Mouse (Mus musculus): ENCODE data around the gene Ier2. TPM values are rescaled to one million over a fixed set of nuclear protein-coding genes. Genes with fewer than 3 reads are reported as not detected.
"Not testable (repeated sequence)": the region's sequence is repeated elsewhere in the genome, so short reads cannot be mapped to it uniquely, and the experiment has no call there.

Ier2 gene
- polyA plus RNA-seq, 1 experiment from 2014 or later: 69.5 TPM

- peak overlapping the region; percentile 100 for H3K9ac ChIP-seq (ENCODE audit: low read length)
- H3K9me3 ChIP-seq (replicated peaks; ENCODE audit: control insufficient read depth, low read length): no peaks in the 10 kb centered on the region
- peak; percentile 41 for ATAC-seq (ENCODE audit: insufficient read depth, low FRiP score)
- H3K4me3 ChIP-seq (replicated peaks; ENCODE audit: low read length): peak overlapping the region; percentile 100
- H3K27ac ChIP-seq (ENCODE audit: low read length): peak overlapping the region; percentile 96
- WGBS: 1% methylated on average over 57 of the region's 62 CpGs
- peaks cover 29% of the 10 kb centered on the region for H3K4me1 ChIP-seq (ENCODE audit: control insufficient read depth, insufficient read depth, low read length)
- H3K4me2 ChIP-seq (ENCODE audit: low read depth, low read length): peak overlapping the region; percentile 82
- no peaks in the 10 kb centered on the region for H3K36me3 ChIP-seq (ENCODE audit: control insufficient read depth, insufficient read depth, low read length)
- no peaks in the 10 kb centered on the region for H3K27me3 ChIP-seq (ENCODE audit: control insufficient read depth, insufficient read depth, low read length)
These were observed 24.5 kb upstream of the Ier2 start for GRCm38 (mm10) chr8:84687003-84687704.

- peak within 1 kb of the TSS; percentile 100 for H3K4me3 ChIP-seq (replicated peaks; ENCODE audit: low read length)
- H3K27me3 ChIP-seq (ENCODE audit: control insufficient read depth, insufficient read depth, low read length): no peaks in the 10 kb centered on the region
- ATAC-seq (ENCODE audit: insufficient read depth, low FRiP score): peak; percentile 19; the same call in 1 of the 2 replicates
- H3K4me2 ChIP-seq (ENCODE audit: low read depth, low read length): peak within 1 kb of the TSS; percentile 82
- 10% methylated on average over 20 of the region's 20 CpGs for WGBS
- H3K4me1 ChIP-seq (ENCODE audit: control insufficient read depth, insufficient read depth, low read length): peaks cover 29% of the 10 kb centered on the region
- peak within 1 kb of the TSS; percentile 100 for H3K9ac ChIP-seq (ENCODE audit: low read length)
- peak within 1 kb of the TSS; percentile 96 for H3K27ac ChIP-seq (ENCODE audit: low read length)
- H3K36me3 ChIP-seq (ENCODE audit: control insufficient read depth, insufficient read depth, low read length): no peaks in the 10 kb centered on the region
- H3K9me3 ChIP-seq (replicated peaks; ENCODE audit: control insufficient read depth, low read length): no peaks in the 10 kb centered on the region
These were observed 23.7 kb upstream of the Ier2 start, which contains the start of gene Trmt1 for GRCm38 (mm10) chr8:84686191-84687002. Gene Trmt1 (plus strand): TSS chr8:84686307.

- Histone ChIP-seq H3K27me3 (ENCODE audit: control insufficient read depth, insufficient read depth, low read length) (no peaks in the 10 kb centered on the region), H3K4me1 (ENCODE audit: control insufficient read depth, insufficient read depth, low read length) (peaks cover 18% of the 10 kb centered on the region), H3K4me2 (ENCODE audit: low read depth, low read length) (no peak overlapping the region), H3K27ac (ENCODE audit: low read length) (no peak overlapping the region), H3K9me3 (replicated peaks; ENCODE audit: control insufficient read depth, low read length) (no peaks in the 10 kb centered on the region), H3K4me3 (replicated peaks; ENCODE audit: low read length) (no peak overlapping the region), H3K9ac (ENCODE audit: low read length) (no peak overlapping the region), H3K36me3 (ENCODE audit: control insufficient read depth, insufficient read depth, low read length) (no peaks in the 10 kb centered on the region)
- 60% methylated on average over 3 of the region's 3 CpGs for WGBS
- no peak for ATAC-seq (ENCODE audit: insufficient read depth, low FRiP score)
These were observed 21.9 kb upstream of the Ier2 start for GRCm38 (mm10) chr8:84684537-84684936.

GRCm38 (mm10) chr8:84682257-84682656, 19.6 kb upstream of the Ier2 start:
- H3K9me3 ChIP-seq (replicated peaks; ENCODE audit: control insufficient read depth, low read length): no peaks in the 10 kb centered on the region
- no peak overlapping the region for H3K9ac ChIP-seq (ENCODE audit: low read length)
- ATAC-seq (ENCODE audit: insufficient read depth, low FRiP score): no peak
- no peaks in the 10 kb centered on the region for H3K27me3 ChIP-seq (ENCODE audit: control insufficient read depth, insufficient read depth, low read length)
- H3K4me2 ChIP-seq (ENCODE audit: low read depth, low read length): no peak overlapping the region
- no peak overlapping the region for H3K4me3 ChIP-seq (replicated peaks; ENCODE audit: low read length)
- peaks cover 11% of the 10 kb centered on the region; the same call in 1 of the 2 replicates for H3K4me1 ChIP-seq (ENCODE audit: control insufficient read depth, insufficient read depth, low read length)
- no peak overlapping the region for H3K27ac ChIP-seq (ENCODE audit: low read length)
- 85% methylated on average over 2 of the region's 2 CpGs for WGBS
- no peaks in the 10 kb centered on the region for H3K36me3 ChIP-seq (ENCODE audit: control insufficient read depth, insufficient read depth, low read length)

GRCm38 (mm10) chr8:84681476-84681875, 18.8 kb upstream of the Ier2 start:
- no peaks in the 10 kb centered on the region for H3K9me3 ChIP-seq (replicated peaks; ENCODE audit: control insufficient read depth, low read length)
- 85% methylated on average over 2 of the region's 2 CpGs for WGBS
- no peak for ATAC-seq (ENCODE audit: insufficient read depth, low FRiP score)
- H3K27me3 ChIP-seq (ENCODE audit: control insufficient read depth, insufficient read depth, low read length): no peaks in the 10 kb centered on the region
- H3K9ac ChIP-seq (ENCODE audit: low read length): no peak overlapping the region; the same call in 1 of the 2 replicates
- H3K36me3 ChIP-seq (ENCODE audit: control insufficient read depth, insufficient read depth, low read length): no peaks in the 10 kb centered on the region
- H3K4me3 ChIP-seq (replicated peaks; ENCODE audit: low read length): no peak overlapping the region
- no peak overlapping the region for H3K4me2 ChIP-seq (ENCODE audit: low read depth, low read length)
- H3K27ac ChIP-seq (ENCODE audit: low read length): no peak overlapping the region
- peaks cover 11% of the 10 kb centered on the region; the same call in 1 of the 2 replicates for H3K4me1 ChIP-seq (ENCODE audit: control insufficient read depth, insufficient read depth, low read length)

- Histone ChIP-seq H3K27me3 (ENCODE audit: control insufficient read depth, insufficient read depth, low read length) (no peaks in the 10 kb centered on the region), H3K4me2 (ENCODE audit: low read depth, low read length) (no peak overlapping the region), H3K4me3 (replicated peaks; ENCODE audit: low read length) (no peak overlapping the region), H3K9me3 (replicated peaks; ENCODE audit: control insufficient read depth, low read length) (no peaks in the 10 kb centered on the region), H3K36me3 (ENCODE audit: control insufficient read depth, insufficient read depth, low read length) (peaks cover 16% of the 10 kb centered on the region; the same call in 1 of the 2 replicates), H3K4me1 (ENCODE audit: control insufficient read depth, insufficient read depth, low read length) (no peaks in the 10 kb centered on the region), H3K27ac (ENCODE audit: low read length) (no peak overlapping the region), H3K9ac (ENCODE audit: low read length) (no peak overlapping the region)
- no peak for ATAC-seq (ENCODE audit: insufficient read depth, low FRiP score)
- WGBS: 89% methylated on average over 5 of the region's 5 CpGs
These were observed 14.7 kb upstream of the Ier2 start for GRCm38 (mm10) chr8:84677305-84677704.

GRCm38 (mm10) chr8:84670295-84671006, 7.8 kb upstream of the Ier2 start:
- H3K27me3 ChIP-seq (ENCODE audit: control insufficient read depth, insufficient read depth, low read length); H3K4me2 ChIP-seq (ENCODE audit: low read depth, low read length); H3K4me1 ChIP-seq (ENCODE audit: control insufficient read depth, insufficient read depth, low read length); H3K4me3 ChIP-seq (replicated peaks; ENCODE audit: low read length); H3K9me3 ChIP-seq (replicated peaks; ENCODE audit: control insufficient read depth, low read length); ATAC-seq (ENCODE audit: insufficient read depth, low FRiP score); H3K27ac ChIP-seq (ENCODE audit: low read length); H3K9ac ChIP-seq (ENCODE audit: low read length): not testable (repeated sequence)
- peaks cover 14% of the 10 kb centered on the region; the same call in 1 of the 2 replicates for H3K36me3 ChIP-seq (ENCODE audit: control insufficient read depth, insufficient read depth, low read length)
- WGBS: 82% methylated on average over 5 of the region's 5 CpGs

GRCm38 (mm10) chr8:84668731-84669485, 6.3 kb upstream of the Ier2 start:
- no peak overlapping the region for H3K4me3 ChIP-seq (replicated peaks; ENCODE audit: low read length)
- no peak overlapping the region for H3K4me2 ChIP-seq (ENCODE audit: low read depth, low read length)
- ATAC-seq (ENCODE audit: insufficient read depth, low FRiP score): no peak
- H3K27me3 ChIP-seq (ENCODE audit: control insufficient read depth, insufficient read depth, low read length): no peaks in the 10 kb centered on the region
- H3K4me1 ChIP-seq (ENCODE audit: control insufficient read depth, insufficient read depth, low read length): peaks cover 3% of the 10 kb centered on the region; the same call in 1 of the 2 replicates
- H3K9ac ChIP-seq (ENCODE audit: low read length): no peak overlapping the region
- 82% methylated on average over 6 of the region's 6 CpGs for WGBS
- H3K36me3 ChIP-seq (ENCODE audit: control insufficient read depth, insufficient read depth, low read length): 0 out of 2 replicates have a peak, but pooled peaks cover 7% of the 10 kb centered on the region
- H3K9me3 ChIP-seq (replicated peaks; ENCODE audit: control insufficient read depth, low read length): no peaks in the 10 kb centered on the region
- H3K27ac ChIP-seq (ENCODE audit: low read length): peak overlapping the region; percentile 46

All from stomach, embryonic 16.5 days (tissue).